Mouse (Mus musculus): Measurements from ENCODE around the gene Gtf2h3.

DNA sequence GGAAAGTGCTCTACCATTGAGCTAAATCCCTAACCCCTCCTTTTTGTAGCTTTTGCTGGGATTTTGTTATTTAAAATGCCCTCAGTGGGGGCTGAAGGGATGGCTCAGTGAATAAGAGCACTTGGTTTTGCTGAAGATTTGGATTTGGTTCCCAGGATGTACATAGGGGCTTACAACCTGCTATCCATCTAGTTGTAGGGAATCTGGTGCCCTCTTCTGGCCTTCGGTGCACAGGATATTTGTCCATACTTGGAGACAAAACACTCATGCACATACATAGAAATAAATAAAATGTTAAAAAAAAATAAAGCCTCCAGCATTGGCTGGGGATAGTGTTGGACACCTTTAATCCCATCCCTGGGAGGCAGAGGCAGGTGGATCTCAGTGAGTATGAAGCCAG, 23.8 kb upstream of the Gtf2h3 start:
- TF ChIP-seq CTCF (IDR thresholded peaks at IDR 0.05; ENCODE audit: low read depth, low read length) (no peak), POLR2A (IDR thresholded peaks at IDR 0.05; ENCODE audit: insufficient read depth, low read length) (no peak)

All from ES-Bruce4 (cell line).